Mouse (Mus musculus) MEL (cell line): ENCODE results near the gene Ostm1.

ENCODE experiments used
- CTCF ChIP-seq, 3 experiments: IDR thresholded peaks in 2 of 3; conservative IDR thresholded peaks in 1 of 3; 2 replicates each; pipeline ENCODE4 v1.5.1; 2011 to 2012; ENCODE audit warnings: low read length in 3 of 3, low read depth in 2 of 3, mild to moderate bottlenecking in 2 of 3, improper control_type of control experiment in 1 of 3, inconsistent platforms in 1 of 3, mixed read lengths in 1 of 3, moderate library complexity in 1 of 3; ENCODE audit not compliant: control insufficient read depth in 1 of 3, insufficient read depth in 1 of 3, poor library complexity in 1 of 3, severe bottlenecking in 1 of 3
- E2F4 ChIP-seq: IDR thresholded peaks from 2 replicates; pipeline ENCODE4 v1.6.1; 2011; ENCODE audit warnings: low read depth, low read length, improper control_type of control experiment, borderline replicate concordance
- EP300 ChIP-seq, 2 experiments: IDR thresholded peaks; 2 replicates each; pipeline ENCODE4 v1.6.1; 2011; ENCODE audit warnings: improper control_type of control experiment in 2 of 2, low read length in 2 of 2, low read depth in 1 of 2, mild to moderate bottlenecking in 1 of 2
- GABPA ChIP-seq: IDR thresholded peaks from 2 replicates; pipeline ENCODE4 v1.6.1; 2012; ENCODE audit warnings: low read depth, mild to moderate bottlenecking, inconsistent platforms, low read length, improper control_type of control experiment, moderate library complexity
- GATA1 ChIP-seq: IDR thresholded peaks from 2 replicates; pipeline ENCODE4 v1.6.1; 2011; ENCODE audit warnings: low read depth, low read length, improper control_type of control experiment
- KAT2A ChIP-seq: conservative IDR thresholded peaks from 2 replicates; pipeline ENCODE4 v1.6.1; 2012; ENCODE audit warnings: low read depth, low read length, improper control_type of control experiment, inconsistent platforms
- MEF2A ChIP-seq: IDR thresholded peaks from 2 replicates; pipeline ENCODE4 v1.6.1; 2014; ENCODE audit warnings: low read depth, mild to moderate bottlenecking, inconsistent platforms, low read length, improper control_type of control experiment; ENCODE audit not compliant: poor library complexity, insufficient replicate concordance, severe bottlenecking; ENCODE audit errors: extremely low read depth
- MYB ChIP-seq: IDR thresholded peaks from 2 replicates; pipeline ENCODE4 v1.6.1; 2011; ENCODE audit warnings: mild to moderate bottlenecking, low read depth, low read length, improper control_type of control experiment
- POLR2A ChIP-seq, 2 experiments: IDR thresholded peaks; 2 replicates each; pipeline ENCODE4 v1.6.1; 2011 to 2012; ENCODE audit warnings: low read length in 2 of 2, mild to moderate bottlenecking in 2 of 2, control low read depth in 1 of 2, improper control_type of control experiment in 1 of 2, low read depth in 1 of 2, moderate library complexity in 1 of 2; ENCODE audit not compliant: control insufficient read depth in 1 of 2, insufficient read depth in 1 of 2, poor library complexity in 1 of 2
- POLR2AphosphoS5 ChIP-seq: IDR thresholded peaks from 2 replicates; pipeline ENCODE4 v1.6.1; 2012; ENCODE audit warnings: low read depth, borderline replicate concordance, mild to moderate bottlenecking, inconsistent platforms, low read length, moderate library complexity, mixed read lengths
- SIN3A ChIP-seq: IDR thresholded peaks from 2 replicates; pipeline ENCODE4 v1.6.1; 2012; ENCODE audit warnings: low read length, improper control_type of control experiment, inconsistent platforms
- TAL1 ChIP-seq: IDR thresholded peaks from 2 replicates; pipeline ENCODE4 v1.6.1; 2012; ENCODE audit warnings: mild to moderate bottlenecking, inconsistent platforms, low read length, moderate library complexity, mixed read lengths
- USF1 ChIP-seq: IDR thresholded peaks from 2 replicates; pipeline ENCODE4 v1.6.1; 2014; ENCODE audit warnings: low read depth, mild to moderate bottlenecking, inconsistent platforms, low read length, improper control_type of control experiment, moderate library complexity
- ZNF384 ChIP-seq: IDR thresholded peaks from 2 replicates; pipeline ENCODE4 v1.6.1; 2012; ENCODE audit warnings: low read depth, mild to moderate bottlenecking, inconsistent platforms, low read length, improper control_type of control experiment

- TF ChIP-seq EP300 (IDR thresholded peaks at IDR 0.05; ENCODE audit: low read depth in 1 of 2, low read length in 2 of 2) (no peak), SIN3A (no peak), MEF2A (no peak), ZNF384 (no peak), TAL1 (no peak), POLR2A (IDR thresholded peaks at IDR 0.05; ENCODE audit: control insufficient read depth in 1 of 2, insufficient read depth in 1 of 2, low read depth in 1 of 2, low read length in 2 of 2, poor library complexity in 1 of 2) (no peak), GABPA (no peak), E2F4 (no peak), GATA1 (no peak), MYB (no peak), CTCF (IDR thresholded peaks at IDR 0.05 in 2 of 3, conservative IDR thresholded peaks at IDR 0.05 in 1 of 3; ENCODE audit: control insufficient read depth in 1 of 3, insufficient read depth in 1 of 3, low read depth in 2 of 3, low read length in 3 of 3, poor library complexity in 1 of 3, severe bottlenecking in 1 of 3) (no peak), USF1 (no peak), POLR2AphosphoS5 (no peak), KAT2A (no peak)
Observed at GRCm38 (mm10) chr10:42614766-42615165, 31.1 kb downstream of the Ostm1 start.
